ENCODE assay signal across 10 mouse cellular contexts in the genomic region with DNA sequence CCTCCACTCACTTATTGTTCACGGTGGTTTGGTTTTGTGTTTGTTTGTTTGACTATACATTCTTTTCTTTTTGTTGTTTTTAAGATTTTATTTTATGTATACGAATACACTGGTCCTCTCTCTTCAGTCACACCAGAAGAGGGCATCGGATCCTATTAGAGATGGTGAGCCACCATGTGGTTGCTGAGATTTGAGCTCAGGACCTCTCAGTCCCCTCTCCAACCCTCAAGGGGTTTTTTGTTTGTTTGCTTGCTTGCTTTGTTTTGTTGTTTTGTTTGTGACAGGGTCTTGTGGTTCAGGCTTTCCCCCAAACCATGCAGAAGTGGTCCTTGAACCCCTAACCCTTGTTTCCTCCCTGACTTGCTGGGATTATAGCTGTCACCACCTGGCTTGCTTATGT. TPM values are rescaled to one million over a fixed set of nuclear protein-coding genes. Genes with fewer than 3 reads are reported as not detected.
DNase-seq lines count a peak whose midpoint lies in the region; ATAC-seq and TF ChIP-seq lines count a peak whose summit lies in the region.
"Had no signal": no experiment of that assay in that cellular context is flagged by ENCODE, and none has a peak within 500 bp of the region (broad histone marks: within the 10 kb centered on the region; RNA-seq: fewer than 3 reads in every experiment).

No protein-coding gene starts in this region.

- peak overlapping the region; percentile 82 for H3K9ac ChIP-seq in heart, embryonic 14.5 days (ENCODE audit: low read length)
- H3K9ac ChIP-seq in ES-E14 (ENCODE audit: insufficient read depth, low read depth, low read length, poor library complexity, severe bottlenecking) = peak overlapping the region; percentile 90
- H3K9ac ChIP-seq in midbrain, embryonic 12.5 days (replicated peaks) = peak overlapping the region; percentile 87

- H3K36me3 ChIP-seq in heart, embryonic 14.5 days (ENCODE audit: control insufficient read depth, insufficient read depth, low read length) = no peaks in the 10 kb centered on the region
- no peaks in the 10 kb centered on the region for H3K36me3 ChIP-seq in ES-E14 (ENCODE audit: control insufficient read depth, insufficient read depth, low read length, poor library complexity, severe bottlenecking)
- H3K36me3 ChIP-seq in hindbrain, embryonic 10.5 days = no peaks in the 10 kb centered on the region
- H3K36me3 ChIP-seq in midbrain, embryonic 12.5 days = no peaks in the 10 kb centered on the region

- H3K27me3 ChIP-seq in heart, embryonic 14.5 days (ENCODE audit: control insufficient read depth, insufficient read depth, low read length) = no peaks in the 10 kb centered on the region
- H3K27me3 ChIP-seq in hindbrain, embryonic 10.5 days (ENCODE audit: insufficient read depth, poor library complexity, severe bottlenecking) = no peaks in the 10 kb centered on the region
- no peaks in the 10 kb centered on the region for H3K27me3 ChIP-seq in midbrain, embryonic 12.5 days

- peak overlapping the region; percentile 71 for H3K4me2 ChIP-seq in heart, embryonic 14.5 days (ENCODE audit: low read length)
- H3K4me2 ChIP-seq in midbrain, embryonic 12.5 days (replicated peaks) = peak overlapping the region; percentile 85

- ATAC-seq in heart, embryonic 14.5 days (ENCODE audit: insufficient number of reproducible peaks, insufficient read depth, low FRiP score, low read depth) = no peak
- ATAC-seq in midbrain, embryonic 12.5 days (ENCODE audit: low FRiP score, low read depth) = no peak

- H3K27ac ChIP-seq in heart, embryonic 14.5 days (replicated peaks in 1 of 2; ENCODE audit: control insufficient read depth in 1 of 2, insufficient read depth in 1 of 2, low read depth in 2 of 2, low read length in 2 of 2) = peak overlapping the region; percentile 93 to 97
- peak overlapping the region; percentile 96 for H3K27ac ChIP-seq in ES-E14 (ENCODE audit: insufficient read depth, low read depth, low read length, poor library complexity, severe bottlenecking)
- peak overlapping the region; percentile 99 for H3K27ac ChIP-seq in hindbrain, embryonic 10.5 days
- peak overlapping the region; percentile 98 for H3K27ac ChIP-seq in midbrain, embryonic 12.5 days (replicated peaks)

- in situ Hi-C loops in ES-E14 (cut with MboI; ENCODE audit: low sequenced_read_pairs in 2 of 2, unreplicated experiment in 2 of 2) = no loop called here

- peaks cover 13 to 14% of the 10 kb centered on the region in 2 experiments for H3K4me1 ChIP-seq in heart, embryonic 14.5 days (ENCODE audit: control insufficient read depth in 2 of 2, insufficient read depth in 2 of 2, low read length in 2 of 2)
- peaks cover 0 to 2% of the 10 kb centered on the region in 2 experiments; a peak in 1 of 4 replicates for H3K4me1 ChIP-seq in ES-E14 (ENCODE audit: control insufficient read depth in 2 of 2, insufficient read depth in 2 of 2, low read length in 2 of 2, poor library complexity in 1 of 2)
- peaks cover 34% of the 10 kb centered on the region for H3K4me1 ChIP-seq in hindbrain, embryonic 10.5 days (replicated peaks)
- H3K4me1 ChIP-seq in midbrain, embryonic 12.5 days = peaks cover 24% of the 10 kb centered on the region

- H3K9me3 ChIP-seq in heart, embryonic 14.5 days (ENCODE audit: control insufficient read depth, low read length) = no peaks in the 10 kb centered on the region
- no peaks in the 10 kb centered on the region for H3K9me3 ChIP-seq in ES-E14 (ENCODE audit: control insufficient read depth, insufficient read depth, low read depth, low read length)
- no peaks in the 10 kb centered on the region for H3K9me3 ChIP-seq in hindbrain, embryonic 10.5 days
- H3K9me3 ChIP-seq in midbrain, embryonic 12.5 days = no peaks in the 10 kb centered on the region

- H3K4me3 ChIP-seq in heart, embryonic 14.5 days (ENCODE audit: control insufficient read depth in 1 of 2, insufficient read depth in 1 of 2, low read depth in 1 of 2, low read length in 2 of 2) = no peak overlapping the region; a peak in 1 of 4 replicates
- peak overlapping the region; percentile 56 to 74 for H3K4me3 ChIP-seq in ES-E14 (ENCODE audit: insufficient read depth in 1 of 2, low read depth in 1 of 2, low read length in 2 of 2, poor library complexity in 1 of 2, severe bottlenecking in 1 of 2)
- H3K4me3 ChIP-seq in hindbrain, embryonic 10.5 days = peak overlapping the region; percentile 65
- peak overlapping the region; percentile 57 for H3K4me3 ChIP-seq in midbrain, embryonic 12.5 days

- DNase-seq in heart, adult 11 months = no peak
- no peak for DNase-seq in ES-E14 (ENCODE audit: low read depth, low spot score)
- DNase-seq in hindbrain, embryonic 10.5 days (ENCODE audit: low spot score) = no peak
- DNase-seq in urinary bladder, postnatal 10 days (ENCODE audit: low spot score) = no peak
- DNase-seq in layer of hippocampus, adult 18-20 months (ENCODE audit: low spot score in 2 of 2) = no peak
- DNase-seq in adrenal gland, adult 18-20 months (ENCODE audit: low spot score in 2 of 2) = no peak

- 67% methylated on average over 3 of the region's 3 CpGs for WGBS in heart, embryonic 14.5 days
- 50% methylated on average over 3 of the region's 3 CpGs for WGBS in hindbrain, embryonic 10.5 days
- WGBS in midbrain, embryonic 12.5 days = 52% methylated on average over 3 of the region's 3 CpGs

TF ChIP-seq in ES-E14, 5 proteins besides CTCF, POLR2A, EP300 and RAD21:
- TF ChIP-seq HCFC1 (IDR thresholded peaks at IDR 0.05; ENCODE audit: borderline replicate concordance, insufficient read depth, low read length) (no peak), MAFK (IDR thresholded peaks at IDR 0.05; ENCODE audit: insufficient read depth, low read depth, low read length) (no peak), ZNF384 (IDR thresholded peaks at IDR 0.05; ENCODE audit: low read depth, low read length) (no peak), ZC3H11A (IDR thresholded peaks at IDR 0.05; ENCODE audit: borderline replicate concordance, low read depth, low read length) (no peak), CHD2 (IDR thresholded peaks at IDR 0.05; ENCODE audit: low read depth, low read length) (no peak)
TF ChIP-seq in ES-E14: peak in this region for 0.

RNA-seq across cellular contexts. Expression of gene Hist2h4, which starts 1.5 kb away (rescaled TPM):
- 3.4 and 5.0 TPM in 2 replicates for polyA plus RNA-seq in heart, embryonic 14.5 days (2014; fragmentation: Nextera tagmentation; extraction: Ambion mirVana)
- 46.0 TPM in 2 replicates for total RNA-seq in ES-E14 (2012; rRNA removed)
- 6.8 and 13.6 TPM in 2 replicates for polyA plus RNA-seq in hindbrain, embryonic 10.5 days (2016; fragmentation: Nextera tagmentation; extraction: Ambion mirVana)
- 13.3 and 18.2 TPM in 2 replicates for polyA plus RNA-seq in midbrain, embryonic 12.5 days (2016; fragmentation: Nextera tagmentation; extraction: Ambion mirVana)
- total RNA-seq in layer of hippocampus, adult 18-20 months (2021) = 10 to 100 TPM; 33.3 to 33.7 TPM
- total RNA-seq in adrenal gland, adult 18-20 months (2021) = 10 to 100 TPM; 21.2 to 22.1 TPM

RNA-seq across cellular contexts. Expression of gene Hist2h3b, which starts 6.8 kb away (rescaled TPM):
- 26.9 and 32.0 TPM in 2 replicates for polyA plus RNA-seq in heart, embryonic 14.5 days (2014; fragmentation: Nextera tagmentation; extraction: Ambion mirVana)
- total RNA-seq in ES-E14 (2012; rRNA removed) = 806 and 880 TPM in 2 replicates
- 49.7 and 51.9 TPM in 2 replicates for polyA plus RNA-seq in hindbrain, embryonic 10.5 days (2016; fragmentation: Nextera tagmentation; extraction: Ambion mirVana)
- polyA plus RNA-seq in midbrain, embryonic 12.5 days (2016; fragmentation: Nextera tagmentation; extraction: Ambion mirVana) = 76.0 and 96.2 TPM in 2 replicates
- total RNA-seq in layer of hippocampus, adult 18-20 months (2021) = 10 to 100 TPM; 35.3 to 37.8 TPM
- 10 to 100 TPM; 37.9 to 43.2 TPM for total RNA-seq in adrenal gland, adult 18-20 months (2021)

RNA-seq across cellular contexts. Expression of gene Hist2h2bb, which starts 7.9 kb away (rescaled TPM):
- polyA plus RNA-seq in heart, embryonic 14.5 days (2014; fragmentation: Nextera tagmentation; extraction: Ambion mirVana) = 4.0 and 7.9 TPM in 2 replicates
- 1,985 and 2,453 TPM in 2 replicates for total RNA-seq in ES-E14 (2012; rRNA removed)
- polyA plus RNA-seq in hindbrain, embryonic 10.5 days (2016; fragmentation: Nextera tagmentation; extraction: Ambion mirVana) = 9.4 and 9.7 TPM in 2 replicates
- polyA plus RNA-seq in midbrain, embryonic 12.5 days (2016; fragmentation: Nextera tagmentation; extraction: Ambion mirVana) = 18.3 and 20.1 TPM in 2 replicates
- 100 to 1,000 TPM; 146 to 147 TPM for total RNA-seq in layer of hippocampus, adult 18-20 months (2021)
- 10 to 100 TPM; 52.7 to 54.1 TPM for total RNA-seq in adrenal gland, adult 18-20 months (2021)

RNA-seq across cellular contexts. Expression of gene Hist2h3c1, which starts 15.1 kb away (rescaled TPM):
- 1.2 TPM in 1 of 2 replicates, not detected in the other for polyA plus RNA-seq in heart, embryonic 14.5 days (2014; fragmentation: Nextera tagmentation; extraction: Ambion mirVana)
- not detected in 2 replicates for total RNA-seq in ES-E14 (2012; rRNA removed)
- 0.42 and 0.56 TPM in 2 replicates for polyA plus RNA-seq in hindbrain, embryonic 10.5 days (2016; fragmentation: Nextera tagmentation; extraction: Ambion mirVana)
- 1.4 TPM in 1 of 2 replicates, not detected in the other for polyA plus RNA-seq in midbrain, embryonic 12.5 days (2016; fragmentation: Nextera tagmentation; extraction: Ambion mirVana)
- total RNA-seq in layer of hippocampus, adult 18-20 months (2021) = not detected
- not detected for total RNA-seq in adrenal gland, adult 18-20 months (2021)
- total RNA-seq: hematopoietic stem cell, adult 5-6 weeks had no signal
- polyA plus RNA-seq: thymus, adult 2 months had no signal

RNA-seq across cellular contexts. Expression of gene Hist2h2aa1, which starts 16.3 kb away (rescaled TPM):
- 22.5 and 26.3 TPM in 2 replicates for polyA plus RNA-seq in heart, embryonic 14.5 days (2014; fragmentation: Nextera tagmentation; extraction: Ambion mirVana)
- total RNA-seq in ES-E14 (2012; rRNA removed) = 2,311 and 3,075 TPM in 2 replicates
- polyA plus RNA-seq in hindbrain, embryonic 10.5 days (2016; fragmentation: Nextera tagmentation; extraction: Ambion mirVana) = 11.3 and 13.4 TPM in 2 replicates
- polyA plus RNA-seq in midbrain, embryonic 12.5 days (2016; fragmentation: Nextera tagmentation; extraction: Ambion mirVana) = 27.1 and 35.0 TPM in 2 replicates
- 10 to 100 TPM in 1 of 2 experiments, 1 to 10 TPM in 1; 8.7 to 12.8 TPM for total RNA-seq in layer of hippocampus, adult 18-20 months (2021)
- total RNA-seq in adrenal gland, adult 18-20 months (2021) = 1 to 10 TPM; 7.7 to 9.6 TPM

Comparison
In these comparisons a context has a peak if more than half of its experiments do, and no peak if none do; other contexts are left out.
1. H3K4me3 ChIP-seq: peak in ES-E14 (2 of 2), hindbrain, embryonic 10.5 days (single experiment) and midbrain, embryonic 12.5 days (single experiment); none in heart, embryonic 14.5 days (0 of 2).
2. RNA of gene Hist2h3b, which starts 6.8 kb away (total RNA-seq): 806 to 880 TPM in ES-E14; 37.9 to 43.2 TPM in adrenal gland, adult 18-20 months and 35.3 to 37.8 TPM in layer of hippocampus, adult 18-20 months; every median in the first group is over 10 times any median in the second.
3. RNA of gene Hist2h2bb, which starts 7.9 kb away (total RNA-seq): 1,985 to 2,453 TPM in ES-E14; 146 to 147 TPM in layer of hippocampus, adult 18-20 months and 52.7 to 54.1 TPM in adrenal gland, adult 18-20 months; every median in the first group is over 10 times any median in the second.
4. Peak in every context shown above with its lines, with median percentiles within 50 percentile points of each other: H3K27ac ChIP-seq and H3K9ac ChIP-seq.